Mouse (Mus musculus) brain, embryonic 14.5 days (tissue): ENCODE measurements around the gene Parp11.

Experiments
- CTCF ChIP-seq: fragments of 200-500 bp; IDR thresholded peaks from 2 replicates; pipeline ENCODE4 v1.5.1; 2012; ENCODE audit warnings: inconsistent platforms, mild to moderate bottlenecking, moderate library complexity, borderline replicate concordance; ENCODE audit not compliant: insufficient read depth, insufficient read length; ENCODE audit errors: extremely low read depth
- POLR2A ChIP-seq: fragments of 200-500 bp; IDR thresholded peaks from 2 replicates; pipeline ENCODE4 v1.6.1; 2012; ENCODE audit warnings: mild to moderate bottlenecking, inconsistent platforms, borderline replicate concordance; ENCODE audit not compliant: poor library complexity, insufficient read depth, insufficient read length, severe bottlenecking; ENCODE audit errors: extremely low read depth

GRCm38 (mm10) chr6:127533766-127534165 lies 87.1 kb downstream of the Parp11 start:
- TF ChIP-seq CTCF (no peak), POLR2A (no peak)
